Mouse (Mus musculus) gastrocnemius, postnatal 14 days (tissue): Measurements from ENCODE around the gene Gfi1b. TPM values are rescaled to one million over a fixed set of nuclear protein-coding genes. Genes with fewer than 3 reads are reported as not detected.
A peak's percentile ranks its signal among the peaks of the same experiment; 100 is the strongest.

Experiments used
- DNase-seq: peaks from one replicate; pipeline ENCODE4 v3.0.0; 2021; ENCODE audit warnings: mixed read lengths
- intact Hi-C: fragments of 180-260 bp; cut with DNase I; formaldehyde crosslinking; loops from one replicate; pipeline ENCODE4 v1.15.1; 2025; ENCODE audit warnings: low total_unique reads
- total RNA-seq, 2 experiments: library from RNA; stranded (reverse); gene quantifications; 2 replicates each; pipeline ENCODE4 v1.2.3; 2021

Gfi1b gene
- total RNA-seq, 2 experiments from 2014 or later, result not detected

GRCm38 (mm10) chr2:28605789-28606541 lies 15.8 kb downstream of the Gfi1b start:
- intact Hi-C loops, result no loop called here
- no peak for DNase-seq

GRCm38 (mm10) chr2:28603542-28603941 lies 18.2 kb downstream of the Gfi1b start:
- intact Hi-C loops, result no loop called here
- no peak for DNase-seq

- DNase-seq, result no peak
- intact Hi-C loops, result no loop called here
Observed at GRCm38 (mm10) chr2:28601720-28602590, 19.8 kb downstream of the Gfi1b start.

GRCm38 (mm10) chr2:28599569-28599900 lies 22.2 kb downstream of the Gfi1b start:
- no peak for DNase-seq
- intact Hi-C loops, result no loop called here

GRCm38 (mm10) chr2:28598692-28599568 lies 22.9 kb downstream of the Gfi1b start:
- no peak for DNase-seq
- intact Hi-C loops, result no loop called here

- intact Hi-C loops, result no loop called here
- no peak for DNase-seq
Observed at GRCm38 (mm10) chr2:28597733-28598547, 23.8 kb downstream of the Gfi1b start.

GRCm38 (mm10) chr2:28596998-28597397 lies 24.8 kb downstream of the Gfi1b start:
- DNase-seq, result no peak
- intact Hi-C loops, result no loop called here

- intact Hi-C loops, result no loop called here
- DNase-seq, result no peak
Observed at GRCm38 (mm10) chr2:28596021-28596420, 25.8 kb downstream of the Gfi1b start.

GRCm38 (mm10) chr2:28592809-28593208 lies 29.0 kb downstream of the Gfi1b start:
- intact Hi-C loops, result no loop called here
- DNase-seq, result peak; percentile 63

- intact Hi-C loops, result no loop called here
- DNase-seq, result no peak
Observed at GRCm38 (mm10) chr2:28591479-28591878, 30.3 kb downstream of the Gfi1b start.

GRCm38 (mm10) chr2:28588574-28588973 lies 33.2 kb downstream of the Gfi1b start:
- no peak for DNase-seq
- intact Hi-C loops, result loop anchor here (10.0 kb wide), 1 partner anchor 74 kb away; the partner anchor contains the start of gene Ralgds

- intact Hi-C loops, result loop anchor here (10.0 kb wide), 1 partner anchor 71 kb away; the partner anchor contains the start of gene Ralgds
- DNase-seq, result no peak
Observed at GRCm38 (mm10) chr2:28585730-28586129, 36.1 kb downstream of the Gfi1b start.

GRCm38 (mm10) chr2:28585043-28585571 lies 36.7 kb downstream of the Gfi1b start:
- intact Hi-C loops, result loop anchor here (10.0 kb wide), 1 partner anchor 70 kb away; the partner anchor contains the start of gene Ralgds
- DNase-seq, result peak; percentile 74

- intact Hi-C loops, result loop anchor here (10.0 kb wide), 1 partner anchor 69 kb away; the partner anchor contains the start of gene Ralgds
- DNase-seq, result no peak
Observed at GRCm38 (mm10) chr2:28583651-28584050, 38.1 kb downstream of the Gfi1b start, which contains the start of gene Gtf3c5. Gene Gtf3c5 (minus strand): TSS chr2:28583751.

- intact Hi-C loops, result loop anchor here (10.0 kb wide), 1 partner anchor 68 kb away; the partner anchor contains the start of gene Ralgds
- DNase-seq, result peak; percentile 86
Observed at GRCm38 (mm10) chr2:28582647-28583353, 39.0 kb downstream of the Gfi1b start.

- no peak for DNase-seq
- intact Hi-C loops, result no loop called here
Observed at GRCm38 (mm10) chr2:28578003-28578402, 43.8 kb downstream of the Gfi1b start.

- intact Hi-C loops, result no loop called here
- no peak for DNase-seq
Observed at GRCm38 (mm10) chr2:28576815-28577214, 45.0 kb downstream of the Gfi1b start.

- DNase-seq, result no peak
- intact Hi-C loops, result no loop called here
Observed at GRCm38 (mm10) chr2:28575341-28575740, 46.4 kb downstream of the Gfi1b start.
